Mouse (Mus musculus): ENCODE data around the gene Themis3.
A peak's percentile ranks its signal among the peaks of the same experiment; 100 is the strongest.
"Not testable (repeated sequence)": the region's sequence is repeated elsewhere in the genome, so short reads cannot be mapped to it uniquely, and the experiment has no call there.

The Themis3 gene

DNA sequence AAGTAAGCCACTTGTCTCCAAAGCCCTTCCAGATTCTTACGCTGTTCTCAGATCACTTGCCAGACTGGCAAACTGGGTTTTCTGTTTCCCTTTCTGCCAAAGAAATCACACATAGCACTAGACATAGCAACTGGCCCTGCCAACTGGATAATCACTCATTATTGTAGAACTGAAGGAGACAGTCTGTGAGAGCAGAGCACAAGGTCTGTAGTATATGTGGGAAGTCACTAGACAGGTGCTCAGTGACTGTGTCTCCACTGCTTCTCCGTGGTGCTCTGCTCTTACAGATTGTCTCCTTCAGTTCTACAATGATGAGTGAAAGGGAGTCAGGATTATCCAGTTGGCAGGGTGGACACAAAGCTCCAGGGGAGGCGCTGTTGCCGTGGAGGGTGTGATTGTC, 41.7 kb downstream of the Themis3 start:
- no peak for DNase-seq

DNA sequence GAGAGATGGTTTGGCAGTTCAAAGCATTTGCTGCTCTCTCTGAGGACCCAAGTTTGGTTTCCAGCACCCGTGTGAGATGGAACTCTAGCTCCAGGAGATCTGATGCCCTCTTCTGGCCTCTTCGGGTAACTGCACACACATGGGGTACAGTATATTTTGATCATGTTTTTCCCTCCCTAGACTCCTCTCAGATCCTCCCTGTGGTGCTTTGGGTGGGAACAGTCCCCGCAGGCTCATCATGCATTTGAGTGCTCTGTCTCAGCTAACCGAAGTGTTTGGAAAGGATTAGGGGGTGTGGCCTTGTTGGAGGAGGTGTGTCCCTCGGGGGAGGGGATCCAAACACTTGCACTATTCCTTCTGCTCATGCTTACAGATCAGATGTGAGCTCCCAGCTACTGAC, 43.9 kb downstream of the Themis3 start:
- DNase-seq = no peak

DNA sequence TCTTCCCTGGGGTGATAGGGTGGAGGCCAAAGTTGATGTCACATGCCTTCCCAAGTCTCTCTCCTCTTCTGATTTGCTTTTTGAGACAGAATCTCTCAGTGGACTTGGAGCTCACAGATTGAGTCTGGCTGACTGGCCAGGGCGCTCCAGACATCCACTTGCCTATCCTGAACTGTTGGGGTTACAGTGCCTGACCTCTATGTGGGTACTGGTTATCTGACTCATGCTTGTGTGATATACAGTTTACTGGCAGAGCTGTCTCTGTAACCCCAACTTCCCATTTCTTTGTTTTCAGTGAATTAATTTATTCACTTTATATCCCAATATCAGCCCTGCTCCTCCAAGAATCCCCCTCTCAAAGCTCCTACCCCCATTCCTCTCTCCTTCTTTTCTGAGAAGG, 62.1 kb downstream of the Themis3 start:
- no peak for DNase-seq

DNA sequence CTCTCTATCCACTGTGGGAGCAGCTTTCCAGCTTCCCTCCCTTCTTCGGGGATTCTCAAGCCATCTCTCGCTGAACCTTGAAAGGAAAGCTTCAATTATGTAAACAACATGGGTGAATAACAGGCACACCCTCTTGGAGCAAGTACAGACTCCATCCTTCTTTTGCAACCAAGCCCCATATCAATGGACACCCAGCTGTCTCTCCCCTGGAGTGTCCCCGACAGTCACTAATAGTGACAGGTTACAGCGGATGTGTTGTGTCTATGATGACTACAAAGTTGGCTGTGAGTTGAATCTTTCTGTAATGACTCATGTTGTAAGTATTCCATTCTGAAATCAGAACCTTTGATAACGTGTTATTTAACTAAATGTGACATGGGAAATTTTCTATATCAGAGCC, 71.0 kb downstream of the Themis3 start:
- no peak for DNase-seq

DNA sequence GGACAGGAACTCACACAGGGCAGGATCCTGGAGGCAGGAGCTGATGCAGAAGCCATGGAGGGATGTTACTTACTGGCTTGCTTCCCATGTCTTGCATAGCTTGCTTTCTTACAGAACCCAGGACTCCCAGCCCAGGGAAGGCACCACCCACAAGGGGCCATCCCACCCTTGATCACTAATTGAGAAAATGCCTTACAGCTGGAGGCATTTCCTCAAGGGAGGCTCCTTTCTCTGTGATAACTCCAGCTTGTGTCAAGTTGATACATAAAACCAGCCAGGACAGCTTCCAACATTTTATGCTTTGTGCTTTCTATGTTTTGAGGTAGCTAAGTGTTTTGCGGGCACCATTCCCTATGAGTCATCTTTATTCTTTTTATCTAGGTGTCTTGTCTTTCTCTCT, 71.8 kb downstream of the Themis3 start:
- DNase-seq = not testable (repeated sequence)

DNA sequence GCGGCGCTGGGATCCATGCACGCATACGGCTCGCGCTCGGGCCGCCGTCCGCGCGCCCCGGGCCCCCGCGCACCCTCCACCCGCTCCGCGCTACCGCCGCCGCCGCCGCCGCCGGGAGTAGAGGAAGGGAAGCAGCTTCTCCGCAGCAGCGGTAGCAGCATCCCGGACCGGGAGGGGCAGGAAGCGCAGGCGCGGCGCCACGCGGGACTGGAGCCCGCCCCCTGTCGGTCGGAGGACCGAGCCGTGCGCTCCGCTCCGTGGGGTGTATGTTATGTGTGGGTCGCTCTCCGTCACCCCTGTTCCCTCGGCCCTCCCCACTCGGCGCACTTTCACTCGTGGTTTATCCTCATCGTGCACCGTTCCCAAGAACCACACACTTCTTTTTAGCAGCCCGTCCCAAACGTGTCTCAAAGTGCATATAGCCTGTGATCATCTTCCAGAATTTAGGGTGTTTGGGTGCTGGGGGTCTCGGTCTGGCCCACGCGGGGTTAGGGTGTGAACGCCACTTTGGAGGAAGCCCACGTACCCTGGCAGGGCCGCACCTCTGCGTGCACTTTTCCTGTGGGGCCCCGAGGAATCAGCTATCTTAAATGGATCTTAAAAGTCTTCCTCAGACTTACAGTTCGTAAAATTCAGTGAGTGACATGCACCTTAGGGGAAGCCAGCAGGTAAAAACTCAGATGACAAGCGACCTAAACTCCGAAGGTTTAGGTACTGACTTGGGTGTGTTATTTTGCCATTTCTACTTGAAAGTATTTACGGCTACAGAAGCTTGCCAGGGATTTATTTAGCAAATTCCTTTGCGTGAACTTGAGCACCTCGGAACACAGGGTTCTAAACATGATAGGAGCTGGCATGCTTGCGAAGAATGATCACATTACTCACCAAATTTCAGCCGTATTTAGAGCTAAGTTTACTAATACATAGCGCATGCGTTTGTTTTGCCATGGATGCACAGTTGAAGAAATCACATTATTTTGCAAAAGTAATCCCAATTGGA, 74.6 kb downstream of the Themis3 start, which contains the start of gene Rab12:
Gene Rab12 (minus strand): TSS at position 176 of the 1,000 bp plus-strand sequence.
- DNase-seq = peak; percentile 90

DNA sequence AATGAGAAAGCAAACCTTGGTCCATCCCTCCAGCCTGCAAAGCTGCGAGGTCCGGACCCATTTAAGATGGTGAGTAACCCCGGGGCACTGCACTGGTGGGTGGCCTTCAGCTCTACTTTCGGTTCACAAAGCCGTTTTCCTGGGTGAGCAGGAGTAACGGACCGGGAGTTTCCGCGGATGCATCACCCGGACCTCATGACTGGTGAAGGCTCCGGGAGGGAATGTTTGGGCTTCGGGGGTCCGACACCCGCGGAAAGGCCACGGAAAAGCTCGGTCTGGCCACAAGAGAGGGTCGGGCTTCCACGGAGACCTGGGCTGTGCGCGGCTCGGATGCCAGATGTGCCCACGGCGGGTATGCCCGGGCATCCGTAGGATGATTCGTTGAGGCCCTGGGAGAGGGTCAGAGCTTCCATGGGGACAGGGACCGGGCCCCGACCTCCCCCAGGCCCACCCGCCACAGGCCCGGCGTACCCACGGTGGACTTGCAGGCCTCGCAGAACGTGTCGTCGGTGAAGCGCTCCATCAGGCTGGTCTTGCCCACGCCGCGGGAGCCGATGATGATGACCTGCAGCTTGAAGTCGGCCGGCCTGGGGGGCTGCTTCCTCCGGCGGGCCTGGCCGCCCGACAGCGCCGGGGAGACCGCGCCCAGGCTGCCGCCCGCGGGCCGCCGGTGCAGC, 75.4 kb downstream of the Themis3 start:
- peak; percentile 34 for DNase-seq

DNA sequence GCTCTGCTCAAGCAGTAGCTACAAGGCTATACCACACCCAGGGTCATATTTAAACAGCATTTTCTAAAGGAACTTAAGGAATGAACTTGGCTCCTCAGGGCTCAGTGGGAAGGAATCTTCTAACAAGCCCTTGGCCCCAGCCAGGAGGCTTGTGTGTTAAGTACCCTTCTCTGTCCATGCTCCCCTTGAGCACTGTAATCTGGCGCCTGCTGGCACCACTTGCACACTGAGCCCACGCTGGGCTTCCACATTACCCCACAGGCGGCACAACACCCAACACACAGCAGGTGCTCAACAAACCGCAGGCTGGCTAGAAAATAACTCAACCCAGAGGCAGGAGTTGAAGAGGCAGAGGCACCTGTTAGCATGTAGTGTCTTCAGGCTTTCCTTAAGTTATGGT, 77.5 kb downstream of the Themis3 start:
- no peak for DNase-seq

DNA sequence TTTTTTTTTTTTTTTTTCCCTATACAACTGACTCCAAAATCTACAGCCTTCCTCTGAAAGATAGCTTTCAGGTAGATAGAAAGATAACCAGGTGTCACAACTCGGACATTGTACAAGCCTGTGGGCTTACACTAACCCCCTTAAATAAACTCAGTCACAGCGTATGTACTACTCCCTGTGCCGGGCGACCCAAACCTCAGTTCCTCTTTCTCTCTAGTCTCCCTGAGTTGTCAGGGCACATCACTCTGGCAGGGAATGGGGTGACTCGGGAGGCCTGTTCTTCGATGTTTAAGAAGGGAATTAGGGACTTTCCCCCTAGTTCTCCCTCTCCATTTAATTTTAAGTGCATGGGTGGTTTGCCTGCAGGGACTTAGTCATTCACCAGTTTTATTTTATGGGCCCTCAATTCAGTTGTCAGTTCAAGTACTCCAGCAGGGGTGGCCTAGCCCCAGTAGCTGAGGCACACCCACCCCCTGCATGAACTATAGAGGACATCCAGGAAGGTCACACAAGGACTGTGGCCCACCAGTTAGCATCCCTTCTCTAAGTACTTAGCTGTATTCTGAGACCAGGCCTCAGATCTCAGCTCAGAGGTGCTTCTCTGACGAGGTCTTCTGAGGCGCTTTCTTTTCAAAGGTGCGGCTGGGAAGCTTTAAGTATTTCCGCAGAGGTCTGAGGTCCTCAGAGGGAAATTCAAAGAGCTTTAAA, 80.0 kb downstream of the Themis3 start:
- DNase-seq = no peak

DNA sequence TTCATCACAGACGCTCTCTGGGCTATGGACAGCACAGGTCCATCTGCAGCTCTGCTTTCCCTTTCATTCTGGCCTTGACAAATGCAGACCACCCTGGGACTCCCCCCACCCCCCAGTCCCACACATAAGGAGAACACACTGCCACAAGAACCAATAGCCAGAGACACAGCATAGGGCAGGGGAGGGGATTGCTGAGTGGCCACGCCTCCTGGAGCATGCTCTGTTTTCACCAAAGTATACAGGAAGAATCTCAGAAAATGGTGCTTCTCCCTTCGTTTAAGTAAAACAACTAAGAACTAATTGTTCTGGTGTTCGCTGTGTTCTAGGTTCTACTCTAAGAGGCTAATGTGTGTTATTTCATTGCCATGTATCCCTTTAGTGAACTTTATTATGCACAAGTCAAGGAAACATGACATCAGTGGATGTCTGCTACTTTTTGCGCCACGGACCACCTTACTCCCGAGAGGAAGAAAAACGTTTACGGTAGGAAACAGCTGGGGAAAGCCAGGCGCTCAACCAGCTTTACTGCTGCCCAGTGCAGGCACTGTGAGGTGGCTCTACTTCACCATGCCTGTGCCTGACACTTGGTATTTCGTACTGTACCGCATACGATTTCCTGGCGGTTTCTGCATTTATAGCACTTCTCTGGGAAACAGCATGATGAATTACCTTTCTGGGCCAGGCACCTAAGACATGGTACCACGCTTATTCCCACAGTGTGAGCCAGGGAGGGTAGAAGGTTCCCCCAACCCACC, 82.0 kb downstream of the Themis3 start:
- DNase-seq = no peak

DNA sequence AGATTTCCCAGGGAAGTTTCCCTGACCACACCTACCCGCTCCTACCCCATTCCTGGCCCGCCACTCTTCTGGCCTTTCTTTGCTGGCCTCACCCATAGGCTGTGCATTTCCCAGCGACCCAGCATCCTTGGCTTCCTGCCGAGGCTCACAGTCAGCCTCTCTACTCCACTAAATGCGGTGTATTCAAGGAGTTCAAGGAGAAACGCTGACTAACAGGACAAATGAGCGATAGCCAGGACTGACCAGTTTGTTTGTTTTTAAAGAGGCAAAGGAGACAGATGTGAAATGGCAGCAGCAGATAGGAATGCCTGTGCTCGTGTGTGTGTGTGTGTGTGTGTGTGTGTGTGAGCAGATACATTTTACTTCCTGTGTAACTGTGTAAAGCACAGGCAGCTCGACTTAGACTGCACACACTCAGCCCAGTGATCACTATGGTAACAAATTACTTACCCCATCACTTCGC, 84.2 kb downstream of the Themis3 start:
- DNase-seq = peak; percentile 33

DNA sequence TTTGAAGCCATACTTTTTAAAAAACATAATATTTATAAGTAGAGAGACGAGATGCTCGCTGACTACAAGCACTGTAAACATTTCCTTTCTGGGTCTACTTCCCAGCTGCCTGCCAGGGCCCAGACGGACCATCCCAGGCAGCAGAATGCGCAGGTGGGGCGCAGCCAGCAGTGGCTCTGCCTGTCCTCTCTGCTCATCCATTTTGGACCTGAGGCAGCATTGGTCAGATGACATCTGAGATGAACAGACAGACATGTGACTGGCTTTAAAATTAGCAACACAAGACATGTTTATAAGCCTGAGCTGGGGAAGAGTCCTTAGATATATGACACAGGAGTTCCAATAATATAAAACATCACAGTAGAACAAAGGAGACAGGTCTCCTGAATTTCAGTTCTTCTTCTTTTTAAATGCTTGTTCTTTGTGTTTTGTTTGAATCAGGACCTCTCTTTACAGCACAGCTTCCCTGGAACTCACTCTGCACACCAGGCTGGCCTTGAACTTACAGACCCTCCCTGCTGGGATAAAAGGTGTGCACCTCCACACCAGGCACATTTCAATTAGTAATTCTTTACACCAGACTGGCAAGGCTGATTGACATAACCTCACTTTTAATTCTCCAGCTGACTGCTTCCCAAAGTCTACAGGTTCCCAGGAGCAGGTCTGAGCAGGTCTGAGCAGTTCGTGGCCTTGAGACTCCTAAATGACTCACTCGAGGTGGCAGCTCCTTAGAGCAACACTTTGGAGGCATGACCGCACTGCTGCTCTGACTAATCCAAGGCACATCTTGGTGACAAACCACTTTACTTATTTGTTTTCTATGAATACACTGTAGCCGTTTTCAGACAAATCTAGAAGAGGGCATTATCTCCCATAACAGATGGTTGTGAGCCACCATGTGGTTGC, 87.1 kb downstream of the Themis3 start:
- no peak for DNase-seq

DNA sequence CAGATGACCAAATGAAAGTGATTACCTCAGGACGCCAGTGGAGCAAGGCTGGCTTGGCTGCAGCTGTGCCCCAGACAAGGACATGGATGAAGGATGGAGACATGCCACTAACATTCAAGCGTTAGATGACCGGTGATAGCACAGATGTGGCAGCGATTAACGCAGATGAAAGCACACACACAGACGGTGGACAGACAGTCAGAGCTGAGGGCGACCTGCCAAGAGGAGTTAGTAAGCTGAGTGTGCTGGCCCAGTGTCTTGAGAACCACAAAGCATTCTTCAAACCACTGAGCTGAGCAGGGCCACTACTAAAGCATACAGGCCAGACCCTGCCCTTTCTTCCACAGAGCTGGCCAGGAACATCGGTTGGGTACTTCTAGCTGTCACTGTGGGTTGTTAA, 89.5 kb downstream of the Themis3 start:
- no peak for DNase-seq
